Mouse (Mus musculus): Measurements from ENCODE around the gene Ncapg2. TPM values are rescaled to one million over a fixed set of nuclear protein-coding genes. Genes with fewer than 3 reads are reported as not detected.

Gene Ncapg2
- polyA plus RNA-seq (2014; fragmentation: Nextera tagmentation; extraction: Ambion mirVana) = 22.7 and 23.9 TPM in 2 replicates

DNA sequence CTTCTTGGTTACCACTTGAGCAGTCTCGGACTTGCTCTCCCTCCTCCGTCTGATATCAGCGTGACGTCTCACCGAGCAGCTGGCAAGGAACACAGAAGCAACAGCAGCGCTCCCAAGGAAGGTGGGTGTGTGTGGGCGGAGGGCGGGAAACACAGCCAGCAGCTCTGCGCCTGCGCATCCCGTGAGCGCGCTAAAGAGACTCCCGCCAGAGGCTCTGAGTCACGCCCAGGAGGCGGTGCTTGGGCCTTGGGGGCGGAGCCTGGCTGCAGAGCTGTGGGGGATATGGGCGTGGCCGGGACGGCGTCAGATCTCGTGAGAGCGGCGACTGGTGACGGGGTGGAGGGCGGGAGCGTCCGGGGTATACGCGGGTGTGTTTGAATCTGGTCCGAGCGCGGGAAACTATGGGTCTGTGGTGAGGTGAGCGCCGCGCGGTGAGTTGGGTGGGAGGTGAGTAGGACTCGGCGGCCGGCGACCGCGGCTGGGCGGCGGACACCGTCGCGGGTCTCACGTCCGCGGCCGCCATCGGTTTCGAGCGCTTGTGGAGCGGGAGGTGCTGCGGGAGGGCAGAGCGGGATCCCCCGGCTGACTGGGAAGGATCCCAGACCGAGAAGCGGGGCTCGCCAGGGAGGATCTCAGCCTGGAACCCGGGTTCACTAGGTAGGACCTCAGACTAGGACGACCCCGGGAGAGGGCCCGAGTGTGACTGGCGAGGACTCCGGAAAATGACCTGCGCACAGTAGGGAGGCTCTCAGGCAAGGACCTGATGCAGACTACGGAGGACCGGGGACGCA is at the start of gene Ncapg2:
TSS of gene Ncapg2 (plus strand) at position 358 of the 791 bp plus-strand sequence.
- Histone ChIP-seq H3K27me3 (ENCODE audit: control insufficient read depth, insufficient read depth, low read length) (no peaks in the 10 kb centered on the region), H3K9me3 (ENCODE audit: control insufficient read depth, low read length) (peaks cover 7% of the 10 kb centered on the region), H3K36me3 (ENCODE audit: control insufficient read depth, insufficient read depth, low read length) (peaks cover 29% of the 10 kb centered on the region), H3K4me3 (ENCODE audit: control insufficient read depth in 1 of 2, insufficient read depth in 1 of 2, low read depth in 1 of 2, low read length in 2 of 2) (peak within 1 kb of the TSS; percentile 71 to 77), H3K9ac (ENCODE audit: low read length) (peak within 1 kb of the TSS; percentile 82), H3K4me1 (ENCODE audit: control insufficient read depth in 2 of 2, insufficient read depth in 2 of 2, low read length in 2 of 2) (peaks cover 0 to 9% of the 10 kb centered on the region in 2 experiments; a peak in 1 of 4 replicates), H3K27ac (replicated peaks in 1 of 2; ENCODE audit: control insufficient read depth in 1 of 2, insufficient read depth in 1 of 2, low read depth in 2 of 2, low read length in 2 of 2) (no peak within 1 kb of the TSS), H3K4me2 (ENCODE audit: low read length) (peak within 1 kb of the TSS; percentile 95)
- under 1% methylated on average over 71 of the region's 72 CpGs for WGBS
- peak; percentile 98 for ATAC-seq (ENCODE audit: insufficient number of reproducible peaks, insufficient read depth, low FRiP score, low read depth)

- Histone ChIP-seq H3K4me3 (ENCODE audit: control insufficient read depth in 1 of 2, insufficient read depth in 1 of 2, low read depth in 1 of 2, low read length in 2 of 2) (no peak overlapping the region), H3K27me3 (ENCODE audit: control insufficient read depth, insufficient read depth, low read length) (no peaks in the 10 kb centered on the region), H3K36me3 (ENCODE audit: control insufficient read depth, insufficient read depth, low read length) (peaks cover 41% of the 10 kb centered on the region), H3K4me1 (ENCODE audit: control insufficient read depth in 2 of 2, insufficient read depth in 2 of 2, low read length in 2 of 2) (no peaks in the 10 kb centered on the region), H3K9me3 (ENCODE audit: control insufficient read depth, low read length) (no peaks in the 10 kb centered on the region), H3K4me2 (ENCODE audit: low read length) (no peak overlapping the region), H3K9ac (ENCODE audit: low read length) (no peak overlapping the region), H3K27ac (replicated peaks in 1 of 2; ENCODE audit: control insufficient read depth in 1 of 2, insufficient read depth in 1 of 2, low read depth in 2 of 2, low read length in 2 of 2) (no peak overlapping the region)
- no peak for ATAC-seq (ENCODE audit: insufficient number of reproducible peaks, insufficient read depth, low FRiP score, low read depth)
Measured at GRCm38 (mm10) chr12:116362091-116362490, 43.1 kb upstream of the Ncapg2 start.

DNA sequence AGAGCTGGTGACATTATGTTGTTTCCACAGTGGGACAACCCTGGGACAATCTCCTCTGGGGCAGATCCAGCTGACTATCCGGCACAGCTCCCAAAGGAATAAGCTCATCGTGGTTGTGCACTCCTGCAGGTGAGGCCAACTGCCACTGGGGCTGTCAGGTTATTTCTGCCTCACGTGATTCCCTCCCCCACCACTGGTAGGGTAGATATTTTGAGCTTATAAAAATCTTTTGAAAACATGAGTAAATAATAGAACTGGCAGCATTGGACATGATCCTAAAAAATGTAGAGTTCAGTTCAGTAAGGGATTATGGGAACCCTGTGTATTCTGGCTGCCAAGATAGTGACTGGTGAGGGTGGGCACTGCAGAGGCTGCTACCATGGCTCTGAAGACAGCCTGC is 38.3 kb upstream of the Ncapg2 start:
- Histone ChIP-seq H3K4me2 (ENCODE audit: low read length) (no peak overlapping the region), H3K4me1 (ENCODE audit: control insufficient read depth in 2 of 2, insufficient read depth in 2 of 2, low read length in 2 of 2) (no peaks in the 10 kb centered on the region), H3K27me3 (ENCODE audit: control insufficient read depth, insufficient read depth, low read length) (no peaks in the 10 kb centered on the region), H3K9ac (ENCODE audit: low read length) (no peak overlapping the region), H3K27ac (replicated peaks in 1 of 2; ENCODE audit: control insufficient read depth in 1 of 2, insufficient read depth in 1 of 2, low read depth in 2 of 2, low read length in 2 of 2) (no peak overlapping the region), H3K4me3 (ENCODE audit: control insufficient read depth in 1 of 2, insufficient read depth in 1 of 2, low read depth in 1 of 2, low read length in 2 of 2) (no peak overlapping the region), H3K36me3 (ENCODE audit: control insufficient read depth, insufficient read depth, low read length) (peaks cover 63% of the 10 kb centered on the region), H3K9me3 (ENCODE audit: control insufficient read depth, low read length) (no peaks in the 10 kb centered on the region)
- 83% methylated on average over 3 of the region's 3 CpGs for WGBS
- no peak for ATAC-seq (ENCODE audit: insufficient number of reproducible peaks, insufficient read depth, low FRiP score, low read depth)

DNA sequence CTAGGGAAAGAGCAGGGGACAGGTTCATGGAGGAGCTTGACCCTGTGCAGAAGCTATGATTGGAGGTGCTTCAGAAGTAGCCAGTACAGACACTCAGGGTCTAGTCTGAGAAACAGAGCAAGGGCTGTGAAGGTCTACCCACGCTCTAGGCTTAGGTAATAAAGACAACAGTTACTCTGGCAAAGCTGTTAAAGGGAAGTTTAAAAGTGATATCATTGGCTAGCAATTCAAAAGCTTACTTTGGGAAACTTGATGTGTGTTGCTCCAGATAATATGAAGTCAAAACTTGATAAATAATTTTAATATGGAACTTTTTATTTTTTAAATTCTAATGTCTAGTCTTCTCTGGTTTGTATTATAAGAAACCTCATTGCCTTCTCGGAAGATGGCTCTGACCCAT is 37.9 kb upstream of the Ncapg2 start:
- ATAC-seq (ENCODE audit: insufficient number of reproducible peaks, insufficient read depth, low FRiP score, low read depth) = no peak
- Histone ChIP-seq H3K9ac (ENCODE audit: low read length) (no peak overlapping the region), H3K27ac (replicated peaks in 1 of 2; ENCODE audit: control insufficient read depth in 1 of 2, insufficient read depth in 1 of 2, low read depth in 2 of 2, low read length in 2 of 2) (no peak overlapping the region), H3K4me2 (ENCODE audit: low read length) (no peak overlapping the region), H3K36me3 (ENCODE audit: control insufficient read depth, insufficient read depth, low read length) (peaks cover 63% of the 10 kb centered on the region), H3K9me3 (ENCODE audit: control insufficient read depth, low read length) (no peaks in the 10 kb centered on the region), H3K4me1 (ENCODE audit: control insufficient read depth in 2 of 2, insufficient read depth in 2 of 2, low read length in 2 of 2) (no peaks in the 10 kb centered on the region), H3K4me3 (ENCODE audit: control insufficient read depth in 1 of 2, insufficient read depth in 1 of 2, low read depth in 1 of 2, low read length in 2 of 2) (no peak overlapping the region), H3K27me3 (ENCODE audit: control insufficient read depth, insufficient read depth, low read length) (no peaks in the 10 kb centered on the region)
- 92% methylated on average over 2 of the region's 2 CpGs for WGBS

DNA sequence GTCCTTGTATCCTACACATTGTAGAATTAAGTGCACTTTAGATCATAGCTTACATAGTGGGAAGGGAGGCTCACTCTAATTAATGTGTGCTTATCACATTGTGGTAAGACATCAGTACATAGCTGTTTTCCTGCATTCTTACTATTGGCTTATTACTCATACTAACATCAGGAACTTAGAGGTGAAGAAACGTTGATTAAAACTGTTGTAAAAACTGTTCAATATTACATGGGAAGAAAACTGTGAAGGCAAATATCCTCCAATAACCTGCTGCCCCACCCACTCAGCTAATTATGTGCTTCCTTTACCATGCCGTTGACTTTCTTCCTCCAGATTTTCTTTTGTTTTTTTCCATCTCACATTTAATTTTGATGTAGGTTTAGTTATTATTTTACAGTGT is 36.3 kb upstream of the Ncapg2 start:
- ATAC-seq (ENCODE audit: insufficient number of reproducible peaks, insufficient read depth, low FRiP score, low read depth) = no peak
- 85% methylated on average over 2 of the region's 2 CpGs for WGBS
- Histone ChIP-seq H3K27me3 (ENCODE audit: control insufficient read depth, insufficient read depth, low read length) (no peaks in the 10 kb centered on the region), H3K4me1 (ENCODE audit: control insufficient read depth in 2 of 2, insufficient read depth in 2 of 2, low read length in 2 of 2) (no peaks in the 10 kb centered on the region), H3K27ac (replicated peaks in 1 of 2; ENCODE audit: control insufficient read depth in 1 of 2, insufficient read depth in 1 of 2, low read depth in 2 of 2, low read length in 2 of 2) (no peak overlapping the region), H3K36me3 (ENCODE audit: control insufficient read depth, insufficient read depth, low read length) (peaks cover 63% of the 10 kb centered on the region), H3K9me3 (ENCODE audit: control insufficient read depth, low read length) (no peaks in the 10 kb centered on the region), H3K4me2 (ENCODE audit: low read length) (no peak overlapping the region), H3K9ac (ENCODE audit: low read length) (no peak overlapping the region), H3K4me3 (ENCODE audit: control insufficient read depth in 1 of 2, insufficient read depth in 1 of 2, low read depth in 1 of 2, low read length in 2 of 2) (no peak overlapping the region)

DNA sequence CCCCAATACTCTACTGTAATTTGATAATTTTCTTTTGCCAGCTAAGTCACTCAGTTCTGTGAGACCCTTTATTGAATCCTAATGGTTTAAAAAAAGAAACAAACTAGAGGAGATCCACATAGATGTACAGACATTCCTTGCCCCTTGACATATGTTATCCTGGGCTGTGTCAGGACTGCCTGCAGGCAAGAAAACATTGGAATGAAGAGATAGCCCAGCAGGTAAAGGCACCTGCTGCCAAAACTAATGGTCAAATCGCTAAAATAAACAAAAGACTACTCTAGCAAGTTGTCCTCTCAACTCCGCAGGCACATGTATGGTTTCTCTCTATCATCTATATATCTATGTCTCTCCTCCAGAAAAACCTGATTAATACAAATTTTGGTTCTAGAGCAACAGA is 22.1 kb upstream of the Ncapg2 start:
- no peak overlapping the region for H3K4me3 ChIP-seq (ENCODE audit: control insufficient read depth in 1 of 2, insufficient read depth in 1 of 2, low read depth in 1 of 2, low read length in 2 of 2)
- H3K4me1 ChIP-seq (ENCODE audit: control insufficient read depth in 2 of 2, insufficient read depth in 2 of 2, low read length in 2 of 2) = no peaks in the 10 kb centered on the region
- peaks cover 6% of the 10 kb centered on the region; the same call in 1 of the 2 replicates for H3K36me3 ChIP-seq (ENCODE audit: control insufficient read depth, insufficient read depth, low read length)
- H3K4me2 ChIP-seq (ENCODE audit: low read length) = no peak overlapping the region
- no peak for ATAC-seq (ENCODE audit: insufficient number of reproducible peaks, insufficient read depth, low FRiP score, low read depth)
- no peaks in the 10 kb centered on the region for H3K27me3 ChIP-seq (ENCODE audit: control insufficient read depth, insufficient read depth, low read length)
- no peak overlapping the region for H3K27ac ChIP-seq (replicated peaks in 1 of 2; ENCODE audit: control insufficient read depth in 1 of 2, insufficient read depth in 1 of 2, low read depth in 2 of 2, low read length in 2 of 2)
- H3K9ac ChIP-seq (ENCODE audit: low read length) = no peak overlapping the region
- no peaks in the 10 kb centered on the region for H3K9me3 ChIP-seq (ENCODE audit: control insufficient read depth, low read length)
- whole genome bisulfite sequencing = 85% methylated on average over 2 of the region's 2 CpGs

GRCm38 (mm10) chr12:116383995-116384394 is 21.2 kb upstream of the Ncapg2 start:
- H3K9ac ChIP-seq (ENCODE audit: low read length) = no peak overlapping the region
- no peak overlapping the region for H3K4me2 ChIP-seq (ENCODE audit: low read length)
- no peak overlapping the region for H3K4me3 ChIP-seq (ENCODE audit: control insufficient read depth in 1 of 2, insufficient read depth in 1 of 2, low read depth in 1 of 2, low read length in 2 of 2)
- no peaks in the 10 kb centered on the region for H3K4me1 ChIP-seq (ENCODE audit: control insufficient read depth in 2 of 2, insufficient read depth in 2 of 2, low read length in 2 of 2)
- no peaks in the 10 kb centered on the region for H3K9me3 ChIP-seq (ENCODE audit: control insufficient read depth, low read length)
- H3K27ac ChIP-seq (replicated peaks in 1 of 2; ENCODE audit: control insufficient read depth in 1 of 2, insufficient read depth in 1 of 2, low read depth in 2 of 2, low read length in 2 of 2) = no peak overlapping the region
- H3K27me3 ChIP-seq (ENCODE audit: control insufficient read depth, insufficient read depth, low read length) = no peaks in the 10 kb centered on the region
- H3K36me3 ChIP-seq (ENCODE audit: control insufficient read depth, insufficient read depth, low read length) = peaks cover 6% of the 10 kb centered on the region; the same call in 1 of the 2 replicates
- ATAC-seq (ENCODE audit: insufficient number of reproducible peaks, insufficient read depth, low FRiP score, low read depth) = no peak

GRCm38 (mm10) chr12:116386802-116387201 is 18.4 kb upstream of the Ncapg2 start:
- no peak overlapping the region for H3K4me2 ChIP-seq (ENCODE audit: low read length)
- H3K9me3 ChIP-seq (ENCODE audit: control insufficient read depth, low read length) = no peaks in the 10 kb centered on the region
- no peaks in the 10 kb centered on the region for H3K4me1 ChIP-seq (ENCODE audit: control insufficient read depth in 2 of 2, insufficient read depth in 2 of 2, low read length in 2 of 2)
- no peak for ATAC-seq (ENCODE audit: insufficient number of reproducible peaks, insufficient read depth, low FRiP score, low read depth)
- no peak overlapping the region for H3K9ac ChIP-seq (ENCODE audit: low read length)
- no peaks in the 10 kb centered on the region for H3K27me3 ChIP-seq (ENCODE audit: control insufficient read depth, insufficient read depth, low read length)
- no peak overlapping the region for H3K4me3 ChIP-seq (ENCODE audit: control insufficient read depth in 1 of 2, insufficient read depth in 1 of 2, low read depth in 1 of 2, low read length in 2 of 2)
- WGBS = 76% methylated on average over 1 of the region's 1 CpGs
- H3K27ac ChIP-seq (replicated peaks in 1 of 2; ENCODE audit: control insufficient read depth in 1 of 2, insufficient read depth in 1 of 2, low read depth in 2 of 2, low read length in 2 of 2) = no peak overlapping the region
- no peaks in the 10 kb centered on the region for H3K36me3 ChIP-seq (ENCODE audit: control insufficient read depth, insufficient read depth, low read length)

All from heart, embryonic 14.5 days (tissue).